Mouse (Mus musculus): ENCODE data around the gene Hpse2.

DNA sequence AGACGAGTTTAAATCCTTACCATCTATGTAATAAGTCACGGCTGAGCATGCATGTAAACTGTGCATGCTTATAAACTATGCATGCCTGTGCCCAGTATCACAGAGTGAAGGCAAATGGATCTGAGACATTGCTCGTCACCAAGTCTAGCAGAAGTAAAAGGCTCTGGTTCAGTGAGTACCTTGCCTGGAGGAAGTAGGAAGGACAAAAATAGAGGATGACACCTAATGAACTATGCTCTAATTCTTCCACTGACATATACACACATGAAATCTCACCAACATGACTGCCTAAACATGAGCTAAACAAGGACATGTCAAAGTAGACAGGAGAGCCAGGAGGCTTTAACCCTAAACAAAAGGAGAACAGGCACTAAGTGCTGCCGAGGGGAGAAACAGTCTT, 391.7 kb downstream of the Hpse2 start:
- TF ChIP-seq CTCF (IDR thresholded peaks at IDR 0.05; ENCODE audit: low read depth, low read length) (no peak), POLR2A (IDR thresholded peaks at IDR 0.05; ENCODE audit: insufficient read depth, low read length) (no peak)
